Mouse (Mus musculus) lung, embryonic 16.5 days (tissue): ENCODE results near the gene Umad1. TPM values are rescaled to one million over a fixed set of nuclear protein-coding genes. Genes with fewer than 3 reads are reported as not detected.

Experiments used
- ATAC-seq: fragments of 200-750 bp; cut with Nextera tagmentation; 2 replicates; pipeline ENCODE4 v1.8.0; 2017; ENCODE audit warnings: low read depth, mild to moderate bottlenecking, moderate library complexity
- H3K27ac ChIP-seq: fragments of 300-500 bp; sonication (generic); 2 replicates; pipeline ENCODE4 v1.5.1; 2014; ENCODE audit warnings: mild to moderate bottlenecking, control low read depth, low read length
- H3K27me3 ChIP-seq: fragments of 300-500 bp; sonication (generic); 2 replicates; pipeline ENCODE4 v1.6.1; 2014; ENCODE audit warnings: low read depth, low read length, mixed read lengths; ENCODE audit not compliant: control insufficient read depth, insufficient read depth
- H3K36me3 ChIP-seq: fragments of 300-500 bp; sonication (generic); 2 replicates; pipeline ENCODE4 v1.6.1; 2014; ENCODE audit warnings: low read length; ENCODE audit not compliant: control insufficient read depth, insufficient read depth
- H3K4me1 ChIP-seq: fragments of 300-500 bp; sonication (generic); replicated peaks from 2 replicates; pipeline ENCODE4 v1.6.1; 2014; ENCODE audit warnings: low read length, mixed read lengths; ENCODE audit not compliant: control insufficient read depth, insufficient read depth
- H3K4me2 ChIP-seq: fragments of 300-500 bp; sonication (generic); 2 replicates; pipeline ENCODE4 v1.6.1; 2014; ENCODE audit warnings: low read depth, low read length, control low read depth
- H3K4me3 ChIP-seq: fragments of 300-500 bp; sonication (generic); 2 replicates; pipeline ENCODE4 v1.5.1; 2014; ENCODE audit warnings: mild to moderate bottlenecking, low read length, control low read depth
- H3K9ac ChIP-seq: fragments of 300-500 bp; sonication (generic); 2 replicates; pipeline ENCODE4 v1.6.1; 2014; ENCODE audit warnings: low read length, control low read depth
- H3K9me3 ChIP-seq: fragments of 300-500 bp; sonication (generic); 2 replicates; pipeline ENCODE4 v1.6.1; 2016; ENCODE audit warnings: low read length; ENCODE audit not compliant: control insufficient read depth
- WGBS: fragments of 180-500 bp; shearing (Covaris S2); extraction: QIAGEN DNeasy Blood & Tissue Kit; methylation state at CpG from one replicate; pipeline ENCODE4 v1.1.7; 2014; 5-methylcytosine and 5-hydroxymethylcytosine counted together
- polyA plus RNA-seq: library from polyadenylated mRNA; unstranded; fragments of >200 nt; fragmentation: Nextera tagmentation; extraction: Ambion mirVana; gene quantifications from 2 replicates; pipeline ENCODE4 v1.2.1, GENCODE M21; 2015

Gene Umad1
- polyA plus RNA-seq, 1 experiment from 2014 or later = 26.7 TPM

GRCm38 (mm10) chr6:8415823-8416222 is 156.7 kb downstream of the Umad1 start:
- H3K36me3 ChIP-seq = no peaks in the 10 kb centered on the region
- H3K9me3 ChIP-seq = no peaks in the 10 kb centered on the region
- H3K27me3 ChIP-seq = no peaks in the 10 kb centered on the region
- H3K4me2 ChIP-seq = no peak overlapping the region
- H3K4me1 ChIP-seq = peaks cover 2% of the 10 kb centered on the region
- no peak for ATAC-seq
- H3K27ac ChIP-seq = 0 out of 2 replicates have a peak overlapping the region, but pooled peaks have one; percentile 17
- no peak overlapping the region for H3K4me3 ChIP-seq
- 91% methylated on average over 5 of the region's 5 CpGs for WGBS
- H3K9ac ChIP-seq = no peak overlapping the region

GRCm38 (mm10) chr6:8416802-8417569 is 157.9 kb downstream of the Umad1 start:
- Histone ChIP-seq H3K9me3 (no peaks in the 10 kb centered on the region), H3K9ac (no peak overlapping the region), H3K36me3 (no peaks in the 10 kb centered on the region), H3K4me2 (no peak overlapping the region), H3K4me3 (no peak overlapping the region), H3K27me3 (no peaks in the 10 kb centered on the region), H3K4me1 (peaks cover 2% of the 10 kb centered on the region), H3K27ac (peak overlapping the region; percentile 37)
- peak; percentile 82 for ATAC-seq
- 43% methylated on average over 8 of the region's 8 CpGs for WGBS

GRCm38 (mm10) chr6:8419485-8420186 is 160.5 kb downstream of the Umad1 start:
- Histone ChIP-seq H3K36me3 (no peaks in the 10 kb centered on the region), H3K27me3 (no peaks in the 10 kb centered on the region), H3K27ac (no peak overlapping the region), H3K4me3 (no peak overlapping the region), H3K4me1 (no peaks in the 10 kb centered on the region; the same call in 1 of the 2 replicates), H3K9me3 (no peaks in the 10 kb centered on the region), H3K4me2 (no peak overlapping the region), H3K9ac (no peak overlapping the region)
- no peak for ATAC-seq
- WGBS = 59% methylated on average over 4 of the region's 4 CpGs

- H3K4me2 ChIP-seq = no peak overlapping the region
- WGBS = 74% methylated on average over 1 of the region's 1 CpGs
- H3K4me1 ChIP-seq = no peaks in the 10 kb centered on the region; the same call in 1 of the 2 replicates
- no peaks in the 10 kb centered on the region for H3K36me3 ChIP-seq
- ATAC-seq = no peak
- H3K27ac ChIP-seq = no peak overlapping the region
- H3K4me3 ChIP-seq = no peak overlapping the region
- H3K9me3 ChIP-seq = no peaks in the 10 kb centered on the region
- no peaks in the 10 kb centered on the region for H3K27me3 ChIP-seq
- H3K9ac ChIP-seq = no peak overlapping the region
Observed at GRCm38 (mm10) chr6:8420187-8420503, 161.1 kb downstream of the Umad1 start.

- Histone ChIP-seq H3K9ac (no peak overlapping the region), H3K27me3 (no peaks in the 10 kb centered on the region), H3K4me1 (no peaks in the 10 kb centered on the region; the same call in 1 of the 2 replicates), H3K9me3 (no peaks in the 10 kb centered on the region), H3K4me2 (no peak overlapping the region), H3K27ac (no peak overlapping the region), H3K4me3 (no peak overlapping the region), H3K36me3 (no peaks in the 10 kb centered on the region)
- ATAC-seq = no peak
- 74% methylated on average over 5 of the region's 5 CpGs for WGBS
Observed at GRCm38 (mm10) chr6:8421421-8421820, 162.3 kb downstream of the Umad1 start.

GRCm38 (mm10) chr6:8421959-8422581 is 163.0 kb downstream of the Umad1 start:
- no peaks in the 10 kb centered on the region for H3K27me3 ChIP-seq
- H3K27ac ChIP-seq = no peak overlapping the region; the same call in 1 of the 2 replicates
- H3K4me1 ChIP-seq = no peaks in the 10 kb centered on the region; the same call in 1 of the 2 replicates
- no peaks in the 10 kb centered on the region for H3K36me3 ChIP-seq
- no peak overlapping the region for H3K4me2 ChIP-seq
- H3K9ac ChIP-seq = no peak overlapping the region
- H3K9me3 ChIP-seq = no peaks in the 10 kb centered on the region
- no peak for ATAC-seq
- H3K4me3 ChIP-seq = no peak overlapping the region
- 73% methylated on average over 10 of the region's 10 CpGs for WGBS

GRCm38 (mm10) chr6:8423142-8423541 is 164.1 kb downstream of the Umad1 start:
- Histone ChIP-seq H3K27ac (no peak overlapping the region), H3K36me3 (no peaks in the 10 kb centered on the region), H3K4me1 (no peaks in the 10 kb centered on the region; the same call in 1 of the 2 replicates), H3K9me3 (no peaks in the 10 kb centered on the region), H3K4me2 (no peak overlapping the region), H3K27me3 (no peaks in the 10 kb centered on the region), H3K9ac (no peak overlapping the region), H3K4me3 (no peak overlapping the region)
- WGBS = 81% methylated on average over 2 of the region's 2 CpGs
- ATAC-seq = no peak

GRCm38 (mm10) chr6:8427692-8428091 is 168.6 kb downstream of the Umad1 start:
- Histone ChIP-seq H3K27me3 (no peaks in the 10 kb centered on the region), H3K9ac (no peak overlapping the region), H3K27ac (no peak overlapping the region), H3K9me3 (no peaks in the 10 kb centered on the region), H3K36me3 (no peaks in the 10 kb centered on the region), H3K4me2 (no peak overlapping the region), H3K4me1 (peaks cover 2% of the 10 kb centered on the region; the same call in 1 of the 2 replicates), H3K4me3 (no peak overlapping the region)
- no peak for ATAC-seq
- 60% methylated on average over 5 of the region's 5 CpGs for WGBS

GRCm38 (mm10) chr6:8430610-8431234 is 171.6 kb downstream of the Umad1 start:
- WGBS = 77% methylated on average over 9 of the region's 9 CpGs
- Histone ChIP-seq H3K9ac (no peak overlapping the region), H3K4me3 (no peak overlapping the region), H3K4me2 (no peak overlapping the region), H3K27ac (no peak overlapping the region), H3K4me1 (peaks cover 6% of the 10 kb centered on the region; the same call in 1 of the 2 replicates), H3K36me3 (no peaks in the 10 kb centered on the region), H3K9me3 (no peaks in the 10 kb centered on the region), H3K27me3 (no peaks in the 10 kb centered on the region)
- ATAC-seq = no peak
